Mouse (Mus musculus): ENCODE measurements around the gene Dner.
"Not testable (repeated sequence)": the region's sequence is repeated elsewhere in the genome, so short reads cannot be mapped to it uniquely, and the experiment has no call there.

Dner gene

DNA sequence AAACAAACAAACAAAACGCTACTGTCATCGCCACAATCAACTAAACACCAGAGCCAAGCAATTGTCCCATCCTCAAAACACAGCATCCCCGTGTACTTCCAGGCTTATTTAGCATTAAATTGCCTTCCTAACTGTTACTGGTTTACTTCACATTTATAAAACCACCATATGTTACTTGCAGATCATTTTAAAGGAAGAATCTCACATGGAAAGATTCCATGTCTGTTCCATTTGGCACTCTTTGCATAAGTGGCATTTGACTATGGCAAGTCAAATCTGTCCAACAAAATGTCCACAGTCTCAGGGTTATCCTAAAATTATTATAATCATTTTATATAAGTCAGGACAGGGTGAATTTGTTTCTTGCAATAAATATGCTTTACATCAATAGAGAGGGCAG lies 299.2 kb downstream of the Dner start:
- no peak for DNase-seq (ENCODE audit: low spot score)

DNA sequence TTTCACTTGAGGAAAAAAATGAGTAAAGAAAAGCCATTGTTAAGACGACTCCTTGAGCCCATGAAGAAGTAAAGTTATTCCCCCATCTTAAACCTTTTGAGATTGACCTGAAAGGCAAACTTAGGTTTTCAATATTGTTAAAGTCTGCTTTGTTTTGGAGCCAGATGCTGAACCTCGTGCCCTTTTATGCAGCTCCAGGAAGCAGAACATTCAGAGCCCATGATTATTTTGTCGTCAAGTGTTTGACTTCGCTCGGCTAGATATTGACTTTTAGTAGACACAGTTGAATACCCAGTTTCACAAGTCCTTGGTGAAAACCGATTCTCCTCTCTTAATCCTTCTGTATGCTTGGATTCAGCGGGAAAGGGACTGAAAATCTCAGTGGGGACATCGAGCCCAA lies 300.1 kb downstream of the Dner start:
- no peak for DNase-seq (ENCODE audit: low spot score)

DNA sequence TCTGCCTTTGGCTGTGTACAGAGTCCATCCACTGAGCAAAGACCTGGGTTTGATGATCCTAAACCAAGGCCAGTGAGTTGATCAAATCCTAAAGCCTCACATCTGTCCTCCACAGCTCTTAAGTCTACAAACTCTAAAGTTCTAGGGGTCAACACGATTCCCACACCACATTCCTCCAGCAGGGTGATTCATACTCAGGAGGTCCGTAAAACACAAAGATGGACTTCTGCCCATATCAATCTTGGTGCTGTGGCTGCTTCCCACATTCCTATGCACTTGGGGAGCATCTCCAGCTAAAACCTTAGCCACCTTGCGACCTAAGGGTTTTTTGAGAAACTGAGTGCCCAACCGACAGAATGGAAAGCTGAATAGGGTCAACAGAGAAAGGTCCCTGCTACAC lies 305.1 kb downstream of the Dner start:
- no peak for DNase-seq (ENCODE audit: low spot score)

DNA sequence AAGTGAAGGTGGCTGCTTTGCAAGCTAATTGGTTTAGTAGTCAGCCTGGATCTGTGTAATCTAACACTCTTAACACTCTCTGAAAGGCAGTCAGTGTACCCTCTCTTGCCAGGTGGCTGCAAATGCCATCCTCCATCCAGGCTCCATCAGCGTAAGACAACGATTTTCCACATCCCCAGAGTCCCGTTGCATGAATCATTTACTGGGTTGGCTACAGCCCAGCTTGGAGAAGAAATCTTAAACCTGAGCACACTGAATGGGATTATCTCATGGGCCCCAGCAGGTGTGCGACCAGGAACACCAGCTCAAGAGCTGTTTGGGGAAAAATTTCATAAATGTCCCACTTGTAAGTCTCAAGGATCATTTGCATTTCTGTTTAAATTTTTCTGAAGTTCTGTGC lies 308.4 kb downstream of the Dner start:
- no peak for DNase-seq (ENCODE audit: low spot score)

DNA sequence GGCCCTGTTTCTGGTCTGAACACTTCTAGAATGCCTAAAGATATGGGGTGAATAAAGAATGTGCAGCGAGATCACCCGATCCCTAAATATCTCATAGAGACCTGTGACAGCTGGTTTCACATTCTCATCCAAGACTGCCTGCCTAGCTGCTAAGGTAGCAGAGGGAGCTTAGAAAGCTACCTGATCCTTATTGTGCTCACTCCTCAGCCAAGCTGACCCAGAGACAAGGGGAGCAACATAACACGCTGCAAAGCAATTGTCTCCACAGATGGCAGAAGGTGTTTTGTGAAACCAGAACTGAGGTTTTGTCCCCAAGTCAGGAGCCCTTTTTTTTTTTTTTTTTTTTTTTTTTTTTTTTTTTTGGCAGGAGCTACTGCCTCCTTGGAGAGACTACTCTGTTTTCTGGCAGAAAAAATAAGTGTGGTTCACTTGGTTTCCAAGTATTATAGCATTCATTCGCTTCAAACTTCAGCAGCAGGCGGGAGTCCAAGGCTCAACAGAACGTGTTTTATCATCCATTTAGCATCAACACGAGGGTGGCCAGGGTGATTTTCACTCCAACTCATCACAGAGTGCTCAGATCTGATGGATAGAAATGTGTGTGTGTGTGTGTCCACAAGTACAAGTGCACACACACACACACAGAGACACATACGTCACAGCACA lies 309.4 kb downstream of the Dner start:
- no peak for DNase-seq (ENCODE audit: low spot score)

DNA sequence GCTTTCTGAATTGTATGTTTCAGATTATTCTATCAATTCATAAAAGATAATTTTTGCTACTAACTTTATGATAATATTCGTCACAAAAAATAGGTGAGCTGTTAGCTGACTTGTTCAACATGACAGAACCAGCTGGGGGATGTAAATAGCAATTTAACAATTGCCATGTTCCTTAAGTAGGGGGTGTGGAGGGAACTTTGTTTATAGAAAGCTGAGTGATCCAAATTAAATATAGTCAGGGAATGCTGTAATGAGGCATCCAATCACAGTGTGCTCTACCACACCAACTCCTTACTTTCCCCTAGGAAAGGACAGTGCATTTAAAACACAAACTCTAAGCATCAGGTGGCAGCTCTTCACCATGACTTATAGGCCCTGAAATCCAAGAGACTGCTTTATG lies 313.3 kb downstream of the Dner start:
- no peak for DNase-seq (ENCODE audit: low spot score)

DNA sequence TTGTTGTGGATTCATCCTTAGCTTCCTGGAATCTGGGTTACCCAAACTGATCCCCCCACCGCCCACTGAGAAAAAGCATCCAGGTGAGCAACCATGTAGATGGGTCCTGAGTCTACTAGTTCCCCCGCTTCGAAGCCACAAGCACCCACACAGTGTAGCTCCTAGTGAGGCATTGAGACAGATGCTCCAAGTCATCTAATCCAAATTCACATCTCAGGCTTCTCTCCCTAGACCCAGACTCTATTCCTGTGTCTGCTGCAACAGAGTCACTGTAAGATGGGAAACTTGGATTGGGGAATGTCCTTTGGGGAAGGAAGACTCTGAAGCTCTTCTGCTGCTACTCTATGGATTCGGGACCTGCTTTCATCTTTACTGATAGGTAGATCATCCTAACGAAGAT lies 314.0 kb downstream of the Dner start:
- DNase-seq (ENCODE audit: low spot score): no peak

DNA sequence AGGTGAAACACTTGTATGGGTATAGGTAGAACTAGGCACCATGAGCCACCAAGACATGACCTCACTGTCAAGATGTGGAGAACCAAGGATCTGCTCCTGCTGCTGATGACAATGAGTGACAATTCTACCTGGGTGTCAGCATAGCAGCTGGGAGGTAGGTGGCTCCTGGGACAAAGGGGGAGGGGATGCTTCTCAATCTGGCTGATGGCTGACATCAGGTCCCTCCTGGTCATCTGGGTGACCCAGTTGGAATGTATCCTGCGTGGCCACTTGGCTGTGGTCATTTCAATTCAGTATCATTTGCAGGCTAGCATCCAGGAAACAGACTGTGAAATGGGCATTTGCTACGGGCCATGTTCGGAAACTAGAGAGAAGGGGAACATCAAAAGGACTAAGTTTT lies 315.1 kb downstream of the Dner start:
- no peak for DNase-seq (ENCODE audit: low spot score)

DNA sequence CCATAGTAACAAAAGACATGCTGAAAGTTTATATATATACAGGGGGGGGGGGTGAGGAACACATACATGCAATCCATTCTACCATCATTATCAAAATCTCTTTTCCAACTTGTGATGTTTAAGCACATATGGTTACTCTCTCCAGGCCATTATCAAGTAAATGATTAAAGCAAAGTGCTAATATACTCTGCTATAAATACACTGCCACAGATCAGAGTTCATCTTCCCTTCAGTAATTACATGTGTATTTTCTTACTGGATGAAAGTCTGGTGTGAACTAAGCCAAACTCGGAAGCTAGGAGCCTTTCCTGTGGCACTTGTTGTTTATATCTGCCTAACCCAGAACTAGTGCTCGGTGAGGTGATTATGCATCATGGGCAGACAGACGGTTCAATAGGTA lies 328.3 kb downstream of the Dner start:
- DNase-seq (ENCODE audit: low spot score): no peak

DNA sequence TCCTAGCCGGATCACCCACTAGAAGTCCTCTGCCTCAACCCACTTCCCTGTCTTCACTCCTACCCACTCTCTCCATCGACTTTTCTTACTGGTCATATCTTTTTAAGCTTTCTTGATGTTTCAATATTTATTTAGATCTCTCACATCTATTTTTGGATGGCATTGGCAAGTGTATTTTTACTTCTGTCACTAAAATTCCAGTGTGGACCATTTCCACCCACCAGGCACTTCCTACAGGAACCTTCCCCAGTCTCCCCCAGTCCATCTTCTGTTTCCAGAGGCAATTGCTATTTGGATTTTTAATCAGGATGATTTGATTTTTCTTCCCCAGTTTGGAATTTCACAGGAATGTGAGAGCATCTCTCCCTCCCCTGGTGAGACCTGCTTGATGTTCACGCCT lies 329.5 kb downstream of the Dner start:
- no peak for DNase-seq (ENCODE audit: low spot score)

DNA sequence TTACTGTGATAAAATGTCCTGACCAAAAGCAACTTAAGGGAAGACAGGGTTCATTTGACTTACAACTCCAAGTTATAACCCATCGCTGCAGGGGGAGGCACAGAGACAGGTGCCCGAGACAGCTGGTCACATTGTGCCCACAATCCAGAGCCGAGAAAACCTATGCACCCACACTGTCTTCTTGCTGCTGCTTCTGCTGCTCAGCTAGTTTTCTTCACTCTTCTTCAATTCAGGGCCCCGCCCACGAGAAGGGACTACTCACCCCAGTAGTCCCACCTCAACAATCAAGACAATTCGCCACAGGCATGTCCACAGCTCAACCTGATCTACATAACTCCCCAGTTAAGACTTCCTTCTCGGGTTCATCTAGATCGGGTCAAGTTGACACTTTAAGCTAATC lies 332.1 kb downstream of the Dner start, which contains the start of gene Pid1:
TSS of gene Pid1 (minus strand) at position 214 of the 400 bp plus-strand sequence.
- no peak for DNase-seq (ENCODE audit: low spot score)

DNA sequence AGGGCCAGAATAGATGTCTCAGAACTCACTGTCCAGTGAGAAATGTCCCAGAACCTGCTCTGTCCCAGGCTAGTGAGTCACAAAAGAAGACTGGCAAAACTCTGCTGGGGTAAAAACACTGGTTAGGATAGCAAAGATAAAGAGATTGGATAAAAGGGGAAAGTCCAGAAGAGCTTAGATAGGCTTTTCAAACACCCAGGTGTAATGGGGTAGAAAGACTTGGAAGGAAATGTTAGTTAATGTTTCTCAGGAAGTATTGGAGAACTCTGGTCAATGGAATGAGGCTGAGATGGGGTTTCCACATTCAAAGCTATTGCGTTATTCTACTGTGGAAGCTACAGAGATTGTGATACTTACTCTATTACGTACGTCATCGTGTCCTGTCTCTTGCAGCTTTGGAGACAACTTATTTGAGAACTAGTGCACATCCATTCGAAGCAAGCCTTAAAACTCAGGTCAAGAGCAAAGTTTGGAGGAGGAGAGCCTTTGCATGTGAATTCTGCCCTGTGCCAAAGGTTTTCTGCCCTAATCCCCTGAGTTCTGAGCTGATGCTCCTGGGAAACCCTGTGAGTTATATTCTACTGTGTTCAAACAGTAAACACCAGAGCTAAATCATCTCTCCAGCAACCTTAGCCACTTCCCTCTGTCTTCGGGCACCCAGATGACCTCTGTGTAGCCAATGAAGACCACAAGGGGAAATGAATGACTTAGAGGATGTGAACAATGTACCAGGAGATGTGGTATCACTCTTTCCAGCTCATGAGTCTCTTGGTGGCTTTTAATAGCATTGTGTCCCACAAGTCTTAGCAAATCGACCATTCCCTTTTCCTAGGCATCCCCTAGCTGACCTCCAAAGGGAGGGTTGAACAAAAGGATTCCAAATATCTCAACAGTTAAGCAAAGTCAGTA lies 333.1 kb downstream of the Dner start:
- no peak for DNase-seq (ENCODE audit: low spot score)

DNA sequence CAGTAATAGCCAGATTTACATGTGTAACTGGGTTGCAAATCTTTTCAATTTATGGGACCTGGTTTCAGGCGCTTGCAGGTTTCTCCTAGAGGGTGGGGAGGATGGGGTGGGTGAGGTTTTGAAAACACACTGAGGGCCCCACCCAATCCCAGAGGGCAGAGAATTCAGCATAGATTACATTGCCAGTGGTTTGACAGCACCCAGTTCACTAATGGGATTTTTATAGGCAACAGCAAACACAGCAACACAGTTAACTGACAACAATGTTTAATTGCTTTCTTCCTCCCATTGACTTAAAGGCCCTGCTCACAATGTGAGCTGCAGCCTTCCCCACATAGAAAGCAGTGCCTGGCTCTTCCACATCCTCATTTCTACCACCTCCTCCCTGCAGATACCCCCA lies 333.8 kb downstream of the Dner start:
- no peak for DNase-seq (ENCODE audit: low spot score)

DNA sequence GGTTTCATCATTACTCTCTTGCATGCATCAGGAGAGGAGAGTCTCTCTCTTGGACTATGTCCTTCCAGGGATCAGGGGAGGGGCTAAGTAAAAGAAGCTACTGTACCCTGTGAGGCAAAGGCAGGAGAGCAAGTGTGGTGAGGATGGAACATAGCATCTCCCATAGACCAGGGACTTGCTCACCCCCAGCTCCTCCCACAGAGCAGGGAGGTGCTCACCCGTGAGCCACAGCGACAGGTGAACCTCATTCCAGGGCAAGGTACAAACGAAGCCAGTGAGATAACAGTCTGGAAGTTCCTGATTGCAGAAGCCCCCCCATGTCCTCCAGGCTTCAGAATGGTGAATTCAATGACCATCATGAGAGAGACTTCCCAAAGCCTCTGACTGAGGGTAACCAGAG lies 334.6 kb downstream of the Dner start:
- DNase-seq (ENCODE audit: low spot score): no peak

DNA sequence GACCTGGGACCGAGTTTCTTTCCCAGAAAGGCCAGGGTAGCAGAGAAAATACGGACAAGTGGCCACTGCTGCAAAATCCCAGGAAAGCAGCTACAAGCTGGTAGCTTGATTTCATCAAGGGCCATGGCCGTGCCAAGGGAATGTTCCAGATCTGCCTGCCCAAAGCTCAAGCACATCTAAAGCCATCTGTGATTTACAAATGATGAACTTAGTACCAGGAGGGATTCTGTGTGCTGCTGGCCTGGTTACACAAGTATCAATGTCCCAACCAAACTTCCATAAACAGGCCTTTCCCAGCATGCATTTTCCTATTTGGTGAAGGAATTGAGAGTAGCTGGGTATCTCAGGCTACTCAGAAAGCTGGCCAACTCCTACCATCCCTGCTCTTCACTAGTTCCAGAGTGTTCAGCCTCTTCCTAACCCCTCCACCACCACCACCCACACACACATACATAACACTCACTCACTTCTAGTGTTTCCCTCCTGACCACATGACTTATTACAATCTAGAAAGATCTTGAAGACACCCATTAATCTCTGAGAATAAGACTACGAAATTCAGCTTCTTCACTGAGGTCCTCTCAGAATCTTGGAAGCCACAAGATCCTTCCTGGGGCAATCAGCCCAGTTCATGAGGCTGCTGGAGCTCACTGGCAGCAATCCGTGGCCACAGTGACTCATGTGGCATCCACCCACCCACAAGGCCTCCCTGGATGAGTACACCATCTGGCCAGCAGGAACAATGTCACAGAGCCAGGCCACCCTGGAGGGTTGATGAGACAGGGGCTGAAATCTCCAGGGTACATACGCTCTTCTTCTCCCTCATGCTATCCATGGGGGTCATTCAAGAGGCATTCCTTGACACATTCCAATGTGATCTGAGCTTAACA lies 336.2 kb downstream of the Dner start:
- DNase-seq (ENCODE audit: low spot score): no peak

DNA sequence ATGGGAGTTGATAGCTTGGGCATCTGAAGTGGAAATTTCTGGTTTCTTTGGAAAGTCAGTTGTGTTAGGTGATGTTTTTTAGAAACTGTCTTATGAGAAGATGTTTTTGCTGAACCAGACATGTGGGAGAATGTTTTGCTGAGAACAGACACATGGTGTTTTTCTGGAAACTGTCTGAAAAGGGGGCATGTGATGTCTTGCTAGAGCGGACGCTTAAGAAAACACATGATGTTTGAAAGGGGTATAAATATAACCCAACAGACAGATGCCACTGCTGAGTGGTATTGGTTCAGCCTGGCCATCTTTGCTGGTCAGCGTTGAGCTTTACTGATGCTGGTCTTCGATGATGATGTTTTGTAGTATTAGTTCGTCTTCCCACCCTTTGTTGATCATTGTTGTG lies 338.8 kb downstream of the Dner start:
- DNase-seq (ENCODE audit: low spot score): no peak

DNA sequence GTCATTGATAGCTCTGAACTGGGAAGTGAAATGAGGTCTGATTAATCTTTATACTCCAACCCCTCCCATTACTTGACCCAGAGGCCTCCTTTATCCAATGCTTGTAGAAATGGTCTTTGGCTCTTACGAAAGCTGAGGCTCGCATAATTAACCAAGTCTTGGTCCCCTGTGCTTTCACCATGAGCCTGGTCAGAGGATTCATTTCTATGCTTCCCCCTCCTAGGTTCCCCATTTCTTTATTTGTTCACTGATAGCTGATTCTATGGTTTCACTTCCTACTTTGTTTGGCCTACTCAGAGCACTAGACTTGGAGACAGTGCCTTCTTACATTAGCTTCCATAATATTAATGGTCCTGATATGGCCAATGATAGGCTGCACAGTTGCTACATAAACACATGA lies 345.8 kb downstream of the Dner start:
- DNase-seq (ENCODE audit: low spot score): no peak

DNA sequence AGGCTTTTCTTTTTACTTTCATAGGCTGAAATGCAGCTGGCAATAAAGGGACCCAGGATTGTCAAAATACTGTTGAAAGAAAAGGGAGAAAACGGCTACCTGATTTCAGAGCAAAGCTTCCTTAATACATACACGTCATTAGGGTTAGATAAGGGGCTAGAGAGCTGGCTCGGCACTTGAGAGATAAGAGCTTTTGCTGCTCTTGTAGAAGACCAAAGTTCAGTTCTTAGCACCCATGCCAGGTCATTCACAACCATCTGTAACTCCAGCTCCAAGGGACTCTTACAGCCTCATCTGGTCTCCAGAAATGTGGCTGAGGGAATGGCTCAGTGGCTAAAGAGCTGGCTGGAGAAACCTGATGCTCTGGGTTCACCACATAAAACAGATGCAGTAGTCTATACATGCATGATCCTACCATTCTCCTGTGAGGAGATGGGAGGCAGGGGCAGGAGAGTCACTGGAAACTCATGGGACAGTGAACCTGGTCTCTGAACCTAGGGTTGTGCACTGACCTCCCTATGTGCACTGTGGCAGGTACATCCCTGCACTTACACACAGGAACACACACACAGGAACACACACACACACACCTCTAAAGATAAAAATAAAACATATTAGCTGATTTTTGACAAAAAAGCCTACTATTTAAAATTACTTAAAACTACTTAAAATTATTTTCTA lies 348.1 kb downstream of the Dner start:
- DNase-seq (ENCODE audit: low spot score): no peak

DNA sequence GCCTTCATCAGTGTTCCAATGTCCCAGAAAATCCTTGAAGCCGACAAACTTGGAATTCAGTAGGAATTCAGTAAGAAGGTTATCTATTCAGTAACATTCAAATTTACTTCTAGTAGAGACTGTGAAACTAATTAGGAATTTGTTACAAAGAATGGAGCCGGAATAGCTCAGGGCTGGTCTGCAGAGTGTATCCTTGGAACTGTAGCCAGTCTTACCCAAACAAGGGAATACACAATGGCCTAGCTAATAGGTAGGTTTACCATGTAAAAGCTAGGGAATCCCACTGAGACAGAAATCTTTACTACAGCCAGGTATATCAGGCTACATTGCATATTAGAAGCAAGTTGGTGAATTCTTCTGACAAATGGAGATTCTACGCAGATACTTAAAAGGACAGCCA lies 363.2 kb downstream of the Dner start:
- DNase-seq (ENCODE audit: low spot score): not testable (repeated sequence)

DNA sequence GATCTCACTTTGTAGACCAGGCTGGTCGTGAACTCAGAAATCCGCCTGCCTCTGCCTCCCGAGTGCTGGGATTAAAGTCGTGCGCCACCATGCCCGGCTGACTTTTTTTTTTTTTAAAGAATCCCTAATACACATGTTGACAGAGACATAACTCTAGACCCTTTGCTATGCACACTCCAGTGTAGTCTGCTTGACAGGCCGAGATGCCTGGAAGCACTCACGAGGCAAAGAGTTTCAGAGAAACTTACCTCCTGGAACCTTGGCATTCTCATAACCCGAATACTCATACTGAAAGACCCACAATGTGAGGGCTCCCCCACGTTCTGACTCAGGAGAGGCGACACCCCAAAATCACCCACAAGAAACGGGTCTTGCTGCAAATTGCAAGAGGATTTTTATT lies 364.2 kb downstream of the Dner start:
- DNase-seq (ENCODE audit: low spot score): not testable (repeated sequence)

DNA sequence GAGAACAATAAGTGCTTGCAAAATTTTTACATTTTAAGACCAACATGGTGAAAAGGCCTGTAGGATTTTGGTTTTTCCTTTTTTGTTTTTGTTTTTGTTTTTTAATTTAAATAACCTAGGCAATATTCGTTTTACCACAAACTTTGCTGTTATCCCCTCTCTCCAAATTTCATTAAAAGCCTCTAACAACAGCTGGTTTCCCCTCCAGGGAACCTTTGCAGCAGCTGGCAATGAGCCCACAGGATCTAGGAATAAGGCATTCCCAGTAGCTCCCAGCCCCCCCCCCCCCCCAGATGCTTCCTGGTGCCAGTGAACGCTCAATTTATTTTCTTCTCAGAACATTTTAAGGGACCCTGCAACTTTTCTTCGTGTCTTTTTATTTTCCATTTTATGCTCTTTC lies 370.7 kb downstream of the Dner start:
- no peak for DNase-seq (ENCODE audit: low spot score)

DNA sequence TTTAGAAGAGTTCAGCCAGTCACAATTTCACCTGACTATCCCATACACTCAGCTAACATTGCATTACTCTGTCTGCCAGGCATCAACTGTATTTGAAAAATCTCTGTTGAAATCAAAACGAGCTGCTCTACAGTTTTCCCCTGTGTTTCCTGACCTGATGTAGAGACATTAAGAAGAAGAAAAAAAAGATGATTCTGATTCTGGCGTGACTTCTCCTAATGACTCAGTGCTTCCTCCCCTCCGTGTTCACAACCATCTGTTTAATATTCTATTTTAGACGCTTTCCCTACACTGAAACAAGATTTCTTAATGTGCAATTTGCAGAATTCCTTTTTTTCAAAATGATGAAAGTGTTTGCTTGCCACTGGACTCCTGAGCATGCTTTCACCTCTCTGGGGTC lies 374.7 kb downstream of the Dner start:
- DNase-seq (ENCODE audit: low spot score): no peak
